Mouse (Mus musculus) inflammation-experienced regulatory T-cells, adult 6 months (primary cell): ENCODE measurements around the gene Mif. TPM values are rescaled to one million over a fixed set of nuclear protein-coding genes. Genes with fewer than 3 reads are reported as not detected.
"Not testable (repeated sequence)": the region's sequence is repeated elsewhere in the genome, so short reads cannot be mapped to it uniquely, and the experiment has no call there.

Source experiments
- ATAC-seq: one replicate; pipeline ENCODE4 v1.8.0; 2017
- polyA plus RNA-seq, 3 experiments: library from polyadenylated mRNA; unstranded; fragments of 100-300 nt; shearing (Covaris generic); gene quantifications; one replicate each; pipeline ENCODE4 v1.2.1; 2017

The Mif gene
- polyA plus RNA-seq: 100 to 1,000 TPM; 423 to 560 (median 495) TPM

DNA sequence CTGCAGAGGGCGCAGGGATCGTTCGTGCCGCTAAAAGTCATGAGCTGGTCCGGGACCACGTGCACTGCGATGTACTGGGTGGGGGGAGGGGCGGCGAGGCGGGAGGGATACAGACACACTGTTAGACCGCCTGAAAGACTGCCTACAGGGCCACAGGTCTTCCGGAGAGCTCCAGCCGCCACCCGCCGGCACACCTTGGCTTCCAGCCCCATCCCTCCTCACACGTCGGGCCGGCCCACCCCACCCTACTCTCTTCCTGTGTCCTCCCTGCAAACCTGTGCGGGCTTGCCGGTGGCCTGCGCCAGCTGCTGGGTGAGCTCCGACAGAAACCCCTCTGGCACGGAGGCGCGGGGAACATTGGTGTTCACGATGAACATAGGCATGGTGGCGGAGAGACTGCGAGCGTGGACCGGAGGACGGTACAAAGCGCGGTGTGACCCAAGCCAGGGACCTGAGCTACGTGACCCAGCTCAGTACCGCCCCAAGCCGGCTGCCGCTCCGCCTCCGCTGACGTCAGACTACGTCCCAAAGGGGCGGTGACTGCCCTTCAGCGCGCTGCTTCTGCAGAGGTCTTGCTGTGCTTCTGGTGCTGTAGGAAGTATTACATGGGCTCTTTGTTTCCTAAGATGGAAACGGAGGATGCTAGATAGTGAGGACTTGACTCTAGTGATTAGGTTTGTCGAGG lies at the start of gene Mif:
TSS of gene Mif (minus strand) at position 455 of the 685 bp plus-strand sequence.
- peak; percentile 99 for ATAC-seq

- no peak for ATAC-seq
Measured at GRCm38 (mm10) chr10:75906882-75907281, 46.8 kb upstream of the Mif start.

DNA sequence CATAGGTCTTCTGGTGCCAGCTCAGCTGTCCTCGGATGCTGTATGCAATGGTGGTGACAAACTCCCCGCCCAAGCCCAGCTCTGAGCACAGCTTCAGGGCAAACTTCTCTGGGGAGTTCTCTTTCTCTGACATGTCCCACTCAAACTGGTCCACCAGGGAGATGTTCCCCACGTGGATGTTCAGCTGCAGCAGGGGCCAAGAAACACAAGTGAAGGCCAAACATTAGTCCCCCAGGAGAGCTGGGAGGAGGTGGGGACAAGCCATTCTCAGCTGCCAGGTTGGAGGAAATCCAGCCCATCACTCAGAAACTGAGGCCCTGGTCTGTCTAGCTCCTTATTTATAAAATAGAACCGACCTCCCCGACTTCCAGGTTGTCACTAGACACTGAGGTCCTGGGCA lies 44.4 kb upstream of the Mif start:
- ATAC-seq: no peak

DNA sequence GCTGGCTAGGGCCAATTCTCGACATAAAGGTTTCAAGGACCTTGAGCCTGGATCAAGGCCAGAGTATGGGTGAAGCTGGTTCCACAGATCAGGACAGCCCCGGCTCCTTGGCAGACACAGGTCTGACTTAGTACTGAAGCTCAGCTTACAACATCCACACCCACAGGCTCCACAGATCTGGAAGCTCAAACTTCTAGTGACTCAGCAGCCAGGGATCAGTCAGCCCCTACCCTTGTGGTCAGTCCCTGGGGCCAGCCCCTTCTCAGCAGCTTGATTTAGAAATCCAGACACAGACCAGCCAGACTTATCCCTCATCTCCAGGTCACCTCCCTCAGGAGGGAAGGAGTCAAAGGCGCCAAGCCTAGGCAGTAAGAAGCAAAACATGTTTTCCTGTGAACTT lies 38.8 kb upstream of the Mif start:
- ATAC-seq: no peak

GRCm38 (mm10) chr10:75898039-75898564 lies 38.1 kb upstream of the Mif start:
- ATAC-seq: no peak

DNA sequence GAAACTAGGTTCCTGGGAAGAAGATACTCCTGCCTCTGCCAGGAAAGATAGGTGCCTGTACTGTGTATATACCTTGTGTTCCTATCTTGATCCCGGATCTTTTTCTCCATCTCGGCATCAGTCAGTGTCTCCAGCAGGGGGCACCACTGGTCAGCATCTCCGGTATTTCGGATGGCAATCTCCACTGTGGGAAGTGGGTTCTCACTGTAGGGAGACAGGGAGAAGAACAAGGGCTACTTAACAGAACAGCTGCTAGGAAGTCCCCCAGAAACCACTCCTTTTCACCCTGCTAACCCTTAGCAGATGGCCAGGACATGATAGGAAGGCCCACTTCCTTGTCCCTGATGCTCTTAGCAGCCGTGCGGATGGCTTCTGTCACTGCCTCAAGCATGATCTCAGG lies 37.3 kb upstream of the Mif start:
- ATAC-seq: no peak

GRCm38 (mm10) chr10:75896208-75896607 lies 36.2 kb upstream of the Mif start:
- ATAC-seq: no peak

DNA sequence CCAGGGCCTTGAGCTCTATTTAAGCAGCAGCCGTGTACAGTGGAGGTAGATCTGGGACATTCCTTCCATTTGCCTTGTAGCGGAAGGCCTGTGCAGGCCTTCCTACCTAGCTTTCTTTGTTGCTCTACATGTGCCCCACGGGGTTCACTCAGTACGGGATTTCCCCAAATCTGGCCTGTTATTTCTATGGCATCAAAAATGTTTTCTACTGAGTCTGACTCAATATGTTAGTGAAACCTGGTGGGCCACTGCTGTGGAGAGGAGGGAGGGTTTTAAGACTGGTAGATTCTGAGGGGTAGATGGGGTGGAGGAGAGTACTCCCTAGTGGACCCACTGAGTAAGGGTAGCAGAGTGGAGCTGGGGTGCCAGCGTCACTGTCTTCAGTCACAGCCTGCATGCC lies 35.7 kb upstream of the Mif start:
- no peak for ATAC-seq

DNA sequence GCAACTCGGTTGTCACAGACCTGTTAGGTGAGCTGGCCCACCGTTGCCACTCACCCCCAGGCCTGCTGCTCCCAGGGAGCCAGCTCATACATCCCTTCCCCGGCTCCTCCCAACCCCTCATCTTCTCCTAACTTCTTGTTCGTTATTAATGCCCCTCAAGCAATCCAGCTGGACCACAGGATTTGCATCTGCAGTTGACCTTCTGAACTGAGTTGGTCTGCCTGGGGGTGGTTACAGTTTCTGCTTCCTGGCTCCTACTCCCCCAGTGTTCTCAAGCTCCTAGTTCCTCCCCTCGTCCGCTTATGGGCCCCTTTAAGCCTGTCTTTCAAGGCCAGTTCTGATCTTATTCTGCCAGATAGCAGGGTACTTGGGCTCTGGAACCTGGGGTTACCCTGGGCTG lies 34.6 kb upstream of the Mif start:
- no peak for ATAC-seq

- peak; percentile 99 for ATAC-seq
Measured at GRCm38 (mm10) chr10:75893089-75893750, 33.2 kb upstream of the Mif start, which contains the start of gene Derl3. TSS of gene Derl3 (plus strand) at chr10:75893413.

DNA sequence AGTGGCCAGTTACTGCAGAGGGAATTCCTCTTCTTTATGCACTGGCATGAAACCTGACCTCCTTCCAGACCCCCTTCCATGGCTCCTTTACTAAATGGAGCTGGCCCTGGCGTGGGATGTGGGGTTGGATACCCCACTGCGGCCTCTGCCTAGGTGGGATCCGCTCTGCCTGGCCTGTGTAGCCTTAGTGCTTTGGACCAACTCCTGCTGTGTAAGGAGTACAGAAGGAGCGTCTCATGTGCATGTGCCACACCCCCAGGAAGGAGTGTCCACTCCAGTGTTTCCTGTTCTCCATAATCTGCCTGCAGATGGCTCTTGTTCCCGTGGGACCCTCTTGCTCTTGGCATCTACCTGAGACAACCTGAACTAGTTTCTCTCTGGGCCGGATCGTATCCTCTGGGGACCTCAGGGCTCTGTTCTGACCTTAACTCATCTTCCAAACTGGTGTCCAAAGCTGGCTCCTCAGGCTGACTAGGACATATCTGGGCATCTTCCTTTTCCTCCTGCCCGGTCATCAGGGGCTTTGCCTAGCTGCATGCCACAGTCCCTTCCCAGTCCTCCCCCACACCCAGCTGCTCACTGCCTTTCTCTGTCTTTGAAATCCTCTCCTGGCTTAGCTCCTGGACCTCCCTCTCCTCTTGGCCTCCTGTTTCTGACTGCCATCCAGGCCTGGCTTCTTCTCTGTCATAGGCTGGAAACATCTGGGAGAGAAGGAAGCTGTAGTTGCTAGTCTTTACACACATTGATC lies 29.5 kb upstream of the Mif start:
- ATAC-seq: no peak

DNA sequence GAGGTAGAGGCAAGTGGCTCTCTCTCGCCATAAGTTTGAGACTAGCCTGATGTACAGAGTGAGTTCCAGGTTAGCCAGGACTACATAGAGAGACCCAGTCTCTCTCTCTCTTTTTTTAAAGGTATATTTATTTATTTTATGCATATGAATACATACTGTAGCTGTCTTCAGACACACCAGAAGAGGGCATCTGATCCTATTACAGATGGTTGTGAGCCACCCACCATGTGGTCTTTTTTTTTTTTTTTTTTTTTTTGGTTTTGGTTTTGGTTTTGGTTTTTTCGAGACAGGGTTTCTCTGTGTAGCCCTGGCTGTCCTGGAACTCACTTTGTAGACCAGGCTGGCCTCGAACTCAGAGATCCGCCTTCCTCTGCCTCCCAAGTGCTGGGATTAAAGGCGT lies 27.5 kb upstream of the Mif start:
- not testable (repeated sequence) for ATAC-seq

DNA sequence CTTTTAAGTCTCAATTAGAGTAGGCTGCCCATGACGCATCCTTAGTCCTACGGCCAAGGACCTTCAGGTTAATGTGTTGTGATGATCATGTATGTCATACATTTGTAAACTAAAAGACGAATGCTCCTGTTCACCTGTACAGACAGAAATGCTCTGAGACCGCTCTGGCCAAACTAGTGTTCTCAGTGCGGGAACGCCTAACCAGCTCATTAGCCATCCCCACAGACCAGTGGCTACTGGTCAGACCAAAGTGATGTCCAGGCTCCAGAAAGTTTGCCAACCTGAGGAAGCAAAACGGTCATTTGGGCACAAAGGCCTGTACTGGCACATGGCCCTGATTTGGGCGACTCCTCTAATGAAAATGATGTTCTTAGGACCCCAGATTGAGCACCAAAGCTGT lies 24.7 kb upstream of the Mif start:
- ATAC-seq: no peak

DNA sequence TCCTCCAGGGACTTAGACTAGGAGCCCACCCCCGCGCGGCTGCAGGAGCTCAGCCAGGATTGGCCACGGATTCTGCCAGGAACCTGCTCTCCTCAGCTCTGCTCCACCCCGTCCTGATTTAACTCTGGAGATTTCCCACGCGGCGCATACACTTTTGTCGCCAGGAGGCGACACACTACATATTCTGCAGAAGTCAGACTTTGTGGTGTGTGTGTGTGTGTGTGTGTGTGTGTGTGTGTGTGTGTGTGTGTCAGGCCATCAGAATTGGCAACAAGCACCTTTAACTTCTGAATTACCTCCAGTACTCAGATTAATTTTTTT lies 23.2 kb upstream of the Mif start:
- ATAC-seq: peak; percentile 64

- no peak for ATAC-seq
Measured at GRCm38 (mm10) chr10:75882433-75883231, 22.6 kb upstream of the Mif start.

- ATAC-seq: no peak
Measured at GRCm38 (mm10) chr10:75881578-75882432, 21.8 kb upstream of the Mif start.

DNA sequence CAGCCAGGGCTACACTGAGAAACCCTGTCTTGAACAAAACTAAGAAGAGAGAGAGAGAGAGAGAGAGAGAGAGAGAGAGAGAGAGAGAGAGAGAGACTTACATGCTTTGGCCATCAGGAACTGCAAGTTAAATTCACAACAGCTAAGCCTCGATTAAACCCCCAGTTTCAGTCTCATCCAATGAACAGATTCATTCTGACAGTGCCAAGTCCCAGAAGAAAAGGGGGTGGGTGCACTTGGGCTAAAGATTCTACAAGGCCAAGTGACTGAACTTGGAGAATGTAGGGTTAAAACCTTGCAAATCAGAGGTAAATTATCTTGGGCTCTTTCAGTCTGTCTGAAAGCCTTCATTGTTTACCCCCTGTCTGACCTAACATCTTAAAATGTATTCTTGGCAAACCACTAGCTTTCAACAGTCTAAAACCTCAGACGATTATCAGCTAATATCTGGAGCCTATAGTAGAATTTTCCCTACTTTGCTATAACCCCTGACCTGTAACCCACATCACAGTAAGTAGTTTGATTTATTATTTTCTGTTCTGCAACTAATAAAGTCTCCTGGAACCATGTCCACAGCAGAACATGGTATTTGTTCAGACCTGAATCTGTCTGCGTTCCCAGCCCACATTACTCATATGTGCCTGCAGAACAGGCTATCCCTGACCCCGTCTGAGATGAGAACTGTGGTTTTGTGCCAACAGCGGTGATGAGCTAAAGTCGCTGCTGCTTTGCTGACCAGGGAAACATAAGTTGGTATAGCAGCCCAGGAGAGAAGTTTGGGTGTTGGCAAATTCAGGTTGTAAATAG lies 20.9 kb upstream of the Mif start:
- no peak for ATAC-seq

- ATAC-seq: no peak
Measured at GRCm38 (mm10) chr10:75880351-75880750, 20.3 kb upstream of the Mif start.

- ATAC-seq: no peak
Measured at GRCm38 (mm10) chr10:75878836-75879235, 18.8 kb upstream of the Mif start.

DNA sequence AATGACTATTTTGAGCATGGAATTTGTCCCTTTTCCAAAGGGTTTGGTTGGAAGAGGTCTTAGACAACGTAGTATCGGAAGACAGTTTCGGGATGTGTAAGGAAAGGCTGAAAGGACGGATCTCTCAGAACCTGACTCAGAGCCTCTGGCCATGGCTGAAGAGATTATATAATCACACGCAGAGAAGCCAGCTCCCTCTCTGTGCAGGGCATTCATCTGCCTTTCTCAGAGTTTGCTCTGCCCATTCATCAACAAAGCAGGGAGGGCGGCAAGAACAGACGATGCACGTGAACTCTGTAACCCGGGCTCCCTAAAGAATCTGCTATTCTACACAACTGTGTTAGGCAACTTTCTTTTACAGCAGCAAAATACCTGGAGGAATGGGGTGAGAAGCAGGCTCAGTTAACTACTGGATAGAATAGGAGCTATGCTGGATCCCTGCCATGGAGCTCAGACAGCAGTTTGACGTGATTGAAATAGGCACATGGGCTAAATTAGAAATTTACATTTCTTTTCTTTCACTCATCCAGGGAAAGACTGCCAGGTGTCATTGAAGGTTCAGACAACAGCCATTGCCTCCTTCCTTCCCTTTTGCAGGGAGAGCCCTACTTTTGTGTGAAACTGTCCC lies 13.6 kb upstream of the Mif start:
- ATAC-seq: no peak
